Mouse (Mus musculus): Measurements from ENCODE around the gene Tmem258. TPM values are rescaled to one million over a fixed set of nuclear protein-coding genes. Genes with fewer than 3 reads are reported as not detected.

The Tmem258 gene
- 86.3 to 98.5 TPM (median 92.6 TPM) in 4 replicates for total RNA-seq (2023)

DNA sequence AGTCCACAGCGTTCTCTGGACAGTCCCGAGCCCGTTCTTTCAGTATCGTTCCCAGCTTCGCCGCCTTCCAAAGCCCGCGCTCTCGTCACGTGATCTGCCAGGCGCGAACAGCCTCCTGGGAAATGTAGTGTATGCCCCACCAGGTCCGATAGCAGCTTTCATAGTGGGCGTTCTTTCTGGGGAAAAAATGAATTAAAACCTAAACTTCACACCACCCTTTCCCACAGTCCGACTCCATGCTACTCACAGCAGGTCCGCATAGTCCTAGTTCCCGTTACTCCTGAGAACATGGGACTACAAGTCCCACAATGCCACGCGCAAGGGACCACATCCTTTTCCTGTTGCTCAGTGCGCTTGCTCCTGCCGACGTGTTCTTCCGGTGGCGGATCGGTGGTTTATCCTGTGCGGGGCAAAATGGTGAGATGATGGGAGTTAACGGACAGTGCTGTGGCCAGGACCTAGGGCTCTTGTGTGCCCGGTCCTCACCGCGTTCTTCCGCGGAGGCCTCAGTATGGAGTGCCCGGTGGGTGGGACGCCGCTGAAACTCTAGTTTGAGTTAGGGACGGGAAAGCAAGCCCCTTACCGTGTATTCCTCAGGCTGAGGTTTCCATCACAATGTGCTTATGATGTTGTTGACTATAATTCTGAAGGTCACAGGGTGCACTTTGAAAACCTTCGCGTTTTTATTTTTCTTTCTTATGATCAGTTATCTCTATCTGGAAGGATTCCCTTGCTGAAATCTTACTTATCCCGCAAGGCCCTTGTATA, at the start of gene Tmem258, which contains the start of gene Fen1:
TSS of gene Tmem258 (plus strand) at position 167 of the 768 bp plus-strand sequence.
TSS of gene Fen1 (minus strand) at position 322 of the 768 bp plus-strand sequence.

GRCm38 (mm10) chr19:10182670-10183298, 21.0 kb upstream of the Tmem258 start, which contains the start of gene Fads1:
TSS of gene Fads1 (plus strand) at chr19:10182888.

DNA sequence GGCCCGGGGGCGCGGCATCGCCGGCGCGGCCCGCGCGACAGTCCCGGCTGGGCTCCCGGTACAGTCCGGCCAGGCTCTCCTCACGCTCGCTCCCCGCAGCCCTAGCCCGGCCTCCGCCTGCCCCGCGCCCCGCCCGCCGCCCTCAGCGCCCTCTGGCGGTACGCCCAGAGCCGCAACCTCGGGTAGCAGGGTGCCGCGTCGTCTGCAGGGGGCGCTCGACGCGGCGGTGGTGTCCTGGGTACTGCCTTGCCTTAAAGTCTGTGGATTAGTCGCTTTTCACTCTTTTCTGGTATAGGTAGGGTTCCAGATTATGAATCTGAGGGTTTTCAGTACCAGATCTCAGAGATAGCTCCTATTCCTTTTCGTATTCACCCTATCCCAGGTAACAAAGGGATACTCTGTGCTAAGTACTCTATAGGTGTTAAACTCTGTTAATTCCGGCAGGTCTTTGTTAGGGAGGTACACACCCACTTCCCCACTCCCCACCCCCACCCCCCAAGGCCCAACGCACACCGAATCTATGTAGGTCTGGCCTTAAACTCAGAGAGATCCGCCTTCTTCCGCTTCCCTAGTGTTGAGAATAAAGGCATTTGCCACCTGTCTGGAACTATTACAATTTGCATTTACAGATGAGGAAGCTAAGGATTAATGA, 37.0 kb downstream of the Tmem258 start, which contains the start of gene Myrf:
TSS of gene Myrf (minus strand) at position 95 of the 652 bp plus-strand sequence.

Other genes with a start within 250 kb of the Tmem258 start
- gene Fth1, start 223.4 kb upstream of the Tmem258 start, total RNA-seq (2023): 2,251 to 2,402 TPM (median 2,321 TPM) in 4 replicates
- gene Best1, start 202.4 kb upstream of the Tmem258 start, total RNA-seq (2023): 0.36 TPM in 1 of 4 replicates, not detected in the others
- gene Rab3il1, start 202.3 kb upstream of the Tmem258 start, total RNA-seq (2023): 0.63 to 2.3 TPM (median 1.3 TPM) in 4 replicates
- gene Fads3, start 162.4 kb upstream of the Tmem258 start, total RNA-seq (2023): 0.33 to 0.60 TPM (median 0.41 TPM) in 4 replicates
- 0.27 to 1.4 TPM (median 0.86 TPM) in 4 replicates for gene Fads2, start 102.3 kb upstream of the Tmem258 start, total RNA-seq (2023)
- 3.3 to 5.7 TPM (median 4.3 TPM) in 4 replicates for gene Fads1, start 21.1 kb upstream of the Tmem258 start, total RNA-seq (2023)
- 28.4 to 35.4 TPM (median 29.7 TPM) in 4 replicates for gene Fen1, start 155 bp downstream of the Tmem258 start, total RNA-seq (2023)
- 0.24 TPM in 1 of 4 replicates, not detected in the others for gene Myrf, start 36.7 kb downstream of the Tmem258 start, total RNA-seq (2023)
- 0.09 TPM in 1 of 4 replicates, not detected in the others for gene Dagla, start 100.9 kb downstream of the Tmem258 start, total RNA-seq (2023)
- not detected in 4 replicates for gene Syt7, start 185.1 kb downstream of the Tmem258 start, total RNA-seq (2023)

All from B cell, adult 62 days (primary cell).